Mouse (Mus musculus): ENCODE results near the gene Ccdc97. TPM values are rescaled to one million over a fixed set of nuclear protein-coding genes. Genes with fewer than 3 reads are reported as not detected.

Gene Ccdc97
- total RNA-seq, 2 experiments from 2014 or later: 41.7 to 46.1 TPM

- intact Hi-C loops (cut with DNase I): no loop called here
- peak; percentile 93 for DNase-seq (ENCODE audit: extremely low spot score in 1 of 2, low spot score in 2 of 2)
Measured at GRCm38 (mm10) chr7:25676085-25676781, 42.7 kb downstream of the Ccdc97 start.

- intact Hi-C loops (cut with DNase I): no loop called here
- DNase-seq (ENCODE audit: extremely low spot score in 1 of 2, low spot score in 2 of 2): no peak
Measured at GRCm38 (mm10) chr7:25675405-25675804, 43.5 kb downstream of the Ccdc97 start.

GRCm38 (mm10) chr7:25674719-25675300, 44.1 kb downstream of the Ccdc97 start, which contains the start of gene Tmem91:
Gene Tmem91 (minus strand): TSS chr7:25675166.
- DNase-seq (ENCODE audit: extremely low spot score in 1 of 2, low spot score in 2 of 2): peak in 1 of 2 experiments; percentile 49
- intact Hi-C loops (cut with DNase I): no loop called here

- intact Hi-C loops (cut with DNase I): no loop called here
- DNase-seq (ENCODE audit: extremely low spot score in 1 of 2, low spot score in 2 of 2): no peak
Measured at GRCm38 (mm10) chr7:25674297-25674696, 44.6 kb downstream of the Ccdc97 start.

- no peak for DNase-seq (ENCODE audit: extremely low spot score in 1 of 2, low spot score in 2 of 2)
- intact Hi-C loops (cut with DNase I): no loop called here
Measured at GRCm38 (mm10) chr7:25672442-25672841, 46.4 kb downstream of the Ccdc97 start.

GRCm38 (mm10) chr7:25671686-25672085, 47.2 kb downstream of the Ccdc97 start:
- intact Hi-C loops (cut with DNase I): no loop called here
- no peak for DNase-seq (ENCODE audit: extremely low spot score in 1 of 2, low spot score in 2 of 2)

- no peak for DNase-seq (ENCODE audit: extremely low spot score in 1 of 2, low spot score in 2 of 2)
- intact Hi-C loops (cut with DNase I): no loop called here
Measured at GRCm38 (mm10) chr7:25670096-25670495, 48.8 kb downstream of the Ccdc97 start.

GRCm38 (mm10) chr7:25669631-25670030, 49.3 kb downstream of the Ccdc97 start:
- intact Hi-C loops (cut with DNase I): no loop called here
- no peak for DNase-seq (ENCODE audit: extremely low spot score in 1 of 2, low spot score in 2 of 2)

- intact Hi-C loops (cut with DNase I): no loop called here
- no peak for DNase-seq (ENCODE audit: extremely low spot score in 1 of 2, low spot score in 2 of 2)
Measured at GRCm38 (mm10) chr7:25669158-25669557, 49.7 kb downstream of the Ccdc97 start.

GRCm38 (mm10) chr7:25666381-25666780, 52.5 kb downstream of the Ccdc97 start:
- DNase-seq (ENCODE audit: extremely low spot score in 1 of 2, low spot score in 2 of 2): no peak
- intact Hi-C loops (cut with DNase I): no loop called here

Other genes starting within 250 kb of the Ccdc97 start
- gene Ceacam1, start 241.5 kb downstream of the Ccdc97 start, total RNA-seq (2021): 1 to 10 TPM; 1.1 to 1.8 TPM
- under 1 TPM in 1 of 2 experiments, not detected in 1; 0.34 TPM for gene Ceacam2, start 179.2 kb downstream of the Ccdc97 start, total RNA-seq (2021)
- gene Erich4, start 103.2 kb downstream of the Ccdc97 start, total RNA-seq (2021): under 1 TPM in 1 of 2 experiments, not detected in 1; 0.64 TPM
- 10 to 100 TPM; 29.3 to 37.6 TPM for gene Dmac2, start 99.7 kb downstream of the Ccdc97 start, total RNA-seq (2021)
- gene B3gnt8, start 92.4 kb downstream of the Ccdc97 start, total RNA-seq (2021): 1 to 10 TPM in 1 of 2 experiments, under 1 TPM in 1; 0.69 to 1.5 TPM
- 10 to 100 TPM; 25.0 to 28.9 TPM for gene Bckdha, start 60.1 kb downstream of the Ccdc97 start, total RNA-seq (2021)
- gene Exosc5, start 59.9 kb downstream of the Ccdc97 start, total RNA-seq (2021): 10 to 100 TPM; 21.8 to 22.0 TPM
- gene Tmem91, start 43.9 kb downstream of the Ccdc97 start, total RNA-seq (2021): 10 to 100 TPM; 53.6 to 67.6 TPM
- 10 to 100 TPM; 34.5 to 36.3 TPM for gene B9d2, start 38.3 kb downstream of the Ccdc97 start, total RNA-seq (2021)
- gene Tgfb1, start 32.1 kb downstream of the Ccdc97 start, total RNA-seq (2021): 10 to 100 TPM in 1 of 2 experiments, 1 to 10 TPM in 1; 9.7 to 12.2 TPM
- 100 to 1,000 TPM; 116 to 117 TPM for gene Hnrnpul1, start 35.7 kb upstream of the Ccdc97 start, total RNA-seq (2021)
- 10 to 100 TPM; 29.7 to 38.5 TPM for gene Axl, start 69.6 kb upstream of the Ccdc97 start, total RNA-seq (2021)
- 1 to 10 TPM; 5.5 to 8.1 TPM for gene Cyp2s1, start 97.8 kb upstream of the Ccdc97 start, total RNA-seq (2021)
- not detected for gene Cyp2b10, start 178.5 kb upstream of the Ccdc97 start, total RNA-seq (2021)